Mouse (Mus musculus) lung, postnatal 0 days (tissue): ENCODE data around the gene Homer2.

Experiments
- CTCF ChIP-seq: IDR thresholded peaks from 2 replicates; pipeline ENCODE4 v1.5.1; 2016; ENCODE audit warnings: antibody characterized with exemption, mild to moderate bottlenecking
- EP300 ChIP-seq: IDR thresholded peaks from 2 replicates; pipeline ENCODE4 v1.6.1; 2016; ENCODE audit warnings: antibody characterized with exemption, mild to moderate bottlenecking, control low read depth

GRCm38 (mm10) chr7:81565381-81566055 lies 141.8 kb downstream of the Homer2 start:
- TF ChIP-seq CTCF (no peak), EP300 (no peak)
